Mouse (Mus musculus): ENCODE data around the gene Rnd1. TPM values are rescaled to one million over a fixed set of nuclear protein-coding genes. Genes with fewer than 3 reads are reported as not detected.

Rnd1 gene
- total and polyA plus RNA-seq, 3 experiments: 1.1 to 2.6 (median 1.3) TPM

DNA sequence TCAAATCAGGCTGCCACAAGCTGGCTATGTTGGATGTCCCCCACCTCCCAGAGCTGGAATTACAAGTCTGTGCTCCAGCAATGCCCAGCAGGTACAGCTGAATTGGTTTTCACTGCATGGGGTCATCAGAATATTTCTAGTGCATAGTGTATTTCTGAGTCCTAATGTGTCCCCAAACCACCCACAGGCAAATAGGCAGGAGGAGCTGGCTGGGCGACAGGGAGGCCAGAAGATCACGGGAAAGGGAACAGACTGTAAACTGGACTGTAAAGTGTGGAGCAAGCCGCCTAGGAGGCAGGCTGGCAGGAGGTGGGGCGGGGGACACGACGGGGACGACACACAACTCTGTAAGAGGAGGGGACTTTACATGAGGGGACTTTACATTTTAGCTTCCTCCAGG lies 55.1 kb downstream of the Rnd1 start:
- no peaks in the 10 kb centered on the region for H3K36me3 ChIP-seq (ENCODE audit: control insufficient read depth, insufficient read depth, low read length)

GRCm38 (mm10) chr15:98617176-98617537 lies 60.1 kb downstream of the Rnd1 start:
- Histone ChIP-seq H3K9ac (ENCODE audit: low read depth, low read length) (0 out of 2 replicates have a peak overlapping the region, but pooled peaks have one; percentile 29), H3K27me3 (ENCODE audit: control insufficient read depth, insufficient read depth, low read length) (no peaks in the 10 kb centered on the region), H3K4me1 (ENCODE audit: control insufficient read depth, insufficient read depth, low read length) (peaks cover 1% of the 10 kb centered on the region; the same call in 1 of the 2 replicates), H3K4me3 (no peak overlapping the region), H3K79me2 (replicated peaks; ENCODE audit: control insufficient read depth, insufficient read depth, low read length) (no peaks in the 10 kb centered on the region; the same call in 1 of the 2 replicates), H3K27ac (no peak overlapping the region), H3K36me3 (ENCODE audit: control insufficient read depth, insufficient read depth, low read length) (no peaks in the 10 kb centered on the region)
- WGBS: under 1% methylated on average over 12 of the region's 12 CpGs
- peak; percentile 74 to 90 for DNase-seq
- intact Hi-C loops (cut with DNase I): loop anchor here (1.0 to 2.0 kb wide), 2 partner anchors 37 to 106 kb away; no protein-coding TSS in a partner anchor
- TF ChIP-seq CTCF (IDR thresholded peaks at IDR 0.05) (peak; percentile 98), POLR2A (IDR thresholded peaks at IDR 0.05; ENCODE audit: insufficient read depth, low read depth, low read length) (no peak), EP300 (IDR thresholded peaks at IDR 0.05; ENCODE audit: insufficient read depth, low read depth, low read length) (peak; percentile 79; the same call in 1 of the 2 replicates)

More for the DNA sequence above, 55.1 kb downstream of the Rnd1 start:
- intact Hi-C loops (cut with DNase I): no loop called here
- Histone ChIP-seq H3K27ac (no peak overlapping the region), H3K4me1 (ENCODE audit: control insufficient read depth, insufficient read depth, low read length) (peaks cover 1% of the 10 kb centered on the region; the same call in 1 of the 2 replicates), H3K4me3 (no peak overlapping the region), H3K79me2 (replicated peaks; ENCODE audit: control insufficient read depth, insufficient read depth, low read length) (no peaks in the 10 kb centered on the region), H3K27me3 (ENCODE audit: control insufficient read depth, insufficient read depth, low read length) (no peaks in the 10 kb centered on the region), H3K9ac (ENCODE audit: low read depth, low read length) (no peak overlapping the region)
- TF ChIP-seq CTCF (IDR thresholded peaks at IDR 0.05) (no peak), POLR2A (IDR thresholded peaks at IDR 0.05; ENCODE audit: insufficient read depth, low read depth, low read length) (no peak), EP300 (IDR thresholded peaks at IDR 0.05; ENCODE audit: insufficient read depth, low read depth, low read length) (no peak)
- 19% methylated on average over 7 of the region's 7 CpGs for WGBS
- DNase-seq: no peak

DNA sequence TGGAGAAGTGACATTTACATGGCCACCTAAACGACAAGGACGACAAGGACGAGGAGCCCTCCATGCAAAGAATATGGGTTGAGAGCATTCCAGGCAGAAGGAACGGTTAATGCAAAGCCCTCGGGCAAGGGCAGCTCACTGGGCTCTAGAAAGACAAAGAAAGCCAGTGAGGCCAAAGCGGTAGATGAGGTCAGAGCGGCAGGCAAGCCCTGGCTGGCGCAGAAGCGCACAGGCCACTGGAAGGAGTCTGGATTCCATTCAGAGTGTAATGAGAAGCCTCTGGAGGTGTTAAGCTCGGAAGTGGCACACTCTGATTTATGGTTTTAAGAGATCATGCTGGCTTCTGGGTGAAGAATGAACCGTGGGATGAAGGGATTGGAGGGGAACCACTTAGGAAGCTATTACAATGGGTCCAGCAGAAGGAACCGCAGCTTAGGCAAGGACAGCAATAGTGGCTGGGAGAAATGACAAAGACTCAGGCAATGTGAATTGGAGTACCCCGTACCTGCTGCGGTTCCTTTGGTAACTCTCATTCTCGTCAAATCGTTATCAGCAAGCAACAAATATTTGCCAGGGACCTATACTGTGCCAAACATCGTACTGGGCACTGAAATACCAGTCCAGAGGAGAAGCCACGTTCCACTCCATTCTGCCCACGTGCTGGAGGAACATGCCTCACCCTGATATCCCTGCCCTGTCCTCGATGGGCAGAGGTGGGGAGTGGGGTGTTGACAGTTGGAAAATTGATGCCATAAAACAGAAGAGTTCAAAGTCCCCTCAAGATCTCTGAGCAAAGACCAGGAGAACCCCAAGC lies 60.7 kb downstream of the Rnd1 start:
- H3K4me3 ChIP-seq: no peak overlapping the region
- no peak overlapping the region for H3K9ac ChIP-seq (ENCODE audit: low read depth, low read length)

DNA sequence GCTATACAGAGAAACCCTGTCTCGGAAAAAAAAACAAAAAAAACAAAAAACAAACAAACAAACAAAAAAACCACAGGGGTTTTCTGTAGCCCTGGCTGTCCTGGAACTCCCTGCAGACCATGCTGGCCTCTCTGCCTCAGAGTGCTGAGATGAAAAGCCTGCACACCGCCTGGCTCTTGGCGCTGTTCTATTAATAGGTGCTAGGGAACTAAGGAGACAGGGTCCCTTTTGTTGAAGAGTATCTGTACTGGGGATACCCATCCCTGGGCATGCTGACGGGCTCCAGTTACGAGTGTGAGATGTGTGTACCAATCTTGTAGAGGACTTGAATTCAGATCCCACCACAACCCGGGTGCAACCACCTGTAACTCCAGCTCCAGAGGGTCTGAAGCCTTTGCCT lies 61.5 kb downstream of the Rnd1 start:
- H3K79me2 ChIP-seq (replicated peaks; ENCODE audit: control insufficient read depth, insufficient read depth, low read length): no peaks in the 10 kb centered on the region; the same call in 1 of the 2 replicates
- peaks cover 1% of the 10 kb centered on the region; the same call in 1 of the 2 replicates for H3K4me1 ChIP-seq (ENCODE audit: control insufficient read depth, insufficient read depth, low read length)
- no peak for DNase-seq
- intact Hi-C loops (cut with DNase I): loop anchor here (2.0 kb wide), 1 partner anchor 105 kb away; no protein-coding TSS in a partner anchor
- H3K9ac ChIP-seq (ENCODE audit: low read depth, low read length): no peak overlapping the region
- H3K27ac ChIP-seq: no peak overlapping the region
- TF ChIP-seq EP300 (IDR thresholded peaks at IDR 0.05; ENCODE audit: insufficient read depth, low read depth, low read length): no peak
- no peaks in the 10 kb centered on the region for H3K27me3 ChIP-seq (ENCODE audit: control insufficient read depth, insufficient read depth, low read length)
- H3K4me3 ChIP-seq: no peak overlapping the region
- no peaks in the 10 kb centered on the region for H3K36me3 ChIP-seq (ENCODE audit: control insufficient read depth, insufficient read depth, low read length)
- WGBS: 65% methylated on average over 6 of the region's 6 CpGs

More for the DNA sequence above, 60.7 kb downstream of the Rnd1 start:
- Histone ChIP-seq H3K4me1 (ENCODE audit: control insufficient read depth, insufficient read depth, low read length) (peaks cover 1% of the 10 kb centered on the region; the same call in 1 of the 2 replicates), H3K27me3 (ENCODE audit: control insufficient read depth, insufficient read depth, low read length) (no peaks in the 10 kb centered on the region), H3K36me3 (ENCODE audit: control insufficient read depth, insufficient read depth, low read length) (no peaks in the 10 kb centered on the region), H3K79me2 (replicated peaks; ENCODE audit: control insufficient read depth, insufficient read depth, low read length) (no peaks in the 10 kb centered on the region; the same call in 1 of the 2 replicates), H3K27ac (peak overlapping the region; percentile 60)
- intact Hi-C loops (cut with DNase I): loop anchor here (1.0 to 2.0 kb wide), 2 partner anchors 36 to 106 kb away; no protein-coding TSS in a partner anchor
- peak in 1 of 2 experiments; percentile 41 for DNase-seq
- 44% methylated on average over 20 of the region's 20 CpGs for WGBS
- no peak for TF ChIP-seq EP300 (IDR thresholded peaks at IDR 0.05; ENCODE audit: insufficient read depth, low read depth, low read length)
- TF ChIP-seq POLR2A (IDR thresholded peaks at IDR 0.05; ENCODE audit: insufficient read depth, low read depth, low read length): no peak
- no peak for TF ChIP-seq CTCF (IDR thresholded peaks at IDR 0.05)

- no peak overlapping the region for H3K9ac ChIP-seq (ENCODE audit: low read depth, low read length)
- no peaks in the 10 kb centered on the region for H3K27me3 ChIP-seq (ENCODE audit: control insufficient read depth, insufficient read depth, low read length)
- WGBS: 63% methylated on average over 6 of the region's 6 CpGs
- TF ChIP-seq POLR2A (IDR thresholded peaks at IDR 0.05; ENCODE audit: insufficient read depth, low read depth, low read length) (no peak), CTCF (IDR thresholded peaks at IDR 0.05) (no peak), EP300 (IDR thresholded peaks at IDR 0.05; ENCODE audit: insufficient read depth, low read depth, low read length) (no peak)
- peaks cover 1% of the 10 kb centered on the region; the same call in 1 of the 2 replicates for H3K4me1 ChIP-seq (ENCODE audit: control insufficient read depth, insufficient read depth, low read length)
- intact Hi-C loops (cut with DNase I): no loop called here
- H3K4me3 ChIP-seq: no peak overlapping the region
- no peaks in the 10 kb centered on the region; the same call in 1 of the 2 replicates for H3K79me2 ChIP-seq (replicated peaks; ENCODE audit: control insufficient read depth, insufficient read depth, low read length)
- H3K36me3 ChIP-seq (ENCODE audit: control insufficient read depth, insufficient read depth, low read length): no peaks in the 10 kb centered on the region
- no peak overlapping the region; the same call in 1 of the 2 replicates for H3K27ac ChIP-seq
- no peak for DNase-seq
Observed at GRCm38 (mm10) chr15:98614971-98615370, 62.3 kb downstream of the Rnd1 start.

DNA sequence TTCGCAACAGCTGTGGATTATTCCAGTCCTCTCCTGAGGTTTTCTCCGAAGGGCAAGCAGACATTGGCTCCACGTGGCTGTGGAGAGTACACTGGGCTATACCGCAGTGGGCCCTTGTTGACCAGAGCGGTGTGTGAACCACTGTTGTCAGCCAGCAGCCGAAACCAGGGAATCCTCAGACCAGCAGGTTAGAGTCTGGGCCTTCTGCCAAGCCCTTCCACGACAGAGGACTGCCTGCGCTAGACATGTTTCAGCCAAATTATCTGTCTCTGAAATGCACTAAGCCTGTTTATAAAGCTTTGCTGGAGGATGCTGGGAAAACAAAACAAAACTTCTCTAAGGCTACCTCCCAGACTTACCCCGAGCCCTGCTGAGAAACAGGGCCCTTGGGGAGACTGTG lies 62.7 kb downstream of the Rnd1 start:
- Histone ChIP-seq H3K36me3 (ENCODE audit: control insufficient read depth, insufficient read depth, low read length) (no peaks in the 10 kb centered on the region), H3K9ac (ENCODE audit: low read depth, low read length) (no peak overlapping the region), H3K4me1 (ENCODE audit: control insufficient read depth, insufficient read depth, low read length) (peaks cover 1% of the 10 kb centered on the region; the same call in 1 of the 2 replicates), H3K79me2 (replicated peaks; ENCODE audit: control insufficient read depth, insufficient read depth, low read length) (no peaks in the 10 kb centered on the region; the same call in 1 of the 2 replicates), H3K27me3 (ENCODE audit: control insufficient read depth, insufficient read depth, low read length) (no peaks in the 10 kb centered on the region), H3K27ac (no peak overlapping the region; the same call in 1 of the 2 replicates), H3K4me3 (no peak overlapping the region)
- intact Hi-C loops (cut with DNase I): no loop called here
- TF ChIP-seq POLR2A (IDR thresholded peaks at IDR 0.05; ENCODE audit: insufficient read depth, low read depth, low read length): no peak
- no peak for TF ChIP-seq EP300 (IDR thresholded peaks at IDR 0.05; ENCODE audit: insufficient read depth, low read depth, low read length)
- TF ChIP-seq CTCF (IDR thresholded peaks at IDR 0.05): no peak
- WGBS: 42% methylated on average over 9 of the region's 9 CpGs
- DNase-seq: peak in 1 of 2 experiments; percentile 22

Other genes starting within 250 kb of the Rnd1 start
- not detected for gene Olfr282, start 246.2 kb downstream of the Rnd1 start, total RNA-seq (2021)
- not detected in 2 replicates for gene Olfr282, start 246.2 kb downstream of the Rnd1 start, polyA plus RNA-seq (2012; rRNA removed)
- not detected for gene Olfr281, start 224.9 kb downstream of the Rnd1 start, total RNA-seq (2021)
- not detected in 2 replicates for gene Olfr281, start 224.9 kb downstream of the Rnd1 start, polyA plus RNA-seq (2012; rRNA removed)
- not detected for gene OR5BS1P, start 207.6 kb downstream of the Rnd1 start, total RNA-seq (2021)
- not detected in 2 replicates for gene OR5BS1P, start 207.6 kb downstream of the Rnd1 start, polyA plus RNA-seq (2012; rRNA removed)
- gene Lalba, start 194.7 kb downstream of the Rnd1 start, total RNA-seq (2021): not detected
- gene Lalba, start 194.7 kb downstream of the Rnd1 start, polyA plus RNA-seq (2012; rRNA removed): 0.45 TPM in 1 of 2 replicates, not detected in the other
- gene Olfr279, start 185.1 kb downstream of the Rnd1 start, total RNA-seq (2021): not detected
- not detected in 2 replicates for gene Olfr279, start 185.1 kb downstream of the Rnd1 start, polyA plus RNA-seq (2012; rRNA removed)
- gene Kansl2, start 143.2 kb downstream of the Rnd1 start, total RNA-seq (2021): 10 to 100 TPM; 74.5 to 86.0 TPM
- gene Kansl2, start 143.2 kb downstream of the Rnd1 start, polyA plus RNA-seq (2012; rRNA removed): 37.0 and 50.2 TPM in 2 replicates
- 10 to 100 TPM; 26.8 to 27.6 TPM for gene Ccnt1, start 106.5 kb downstream of the Rnd1 start, total RNA-seq (2021)
- gene Ccnt1, start 106.5 kb downstream of the Rnd1 start, polyA plus RNA-seq (2012; rRNA removed): 9.3 and 15.4 TPM in 2 replicates
- gene 4930415O20Rik, start 106.5 kb downstream of the Rnd1 start, total RNA-seq (2021): 1 to 10 TPM; 1.6 to 2.1 TPM
- gene 4930415O20Rik, start 106.5 kb downstream of the Rnd1 start, polyA plus RNA-seq (2012; rRNA removed): not detected in 2 replicates
- gene Adcy6, start 67.4 kb downstream of the Rnd1 start, total RNA-seq (2021): 100 to 1,000 TPM; 153 to 220 TPM
- 136 and 211 TPM in 2 replicates for gene Adcy6, start 67.4 kb downstream of the Rnd1 start, polyA plus RNA-seq (2012; rRNA removed)
- gene Cacnb3, start 46.6 kb downstream of the Rnd1 start, total RNA-seq (2021): 1 to 10 TPM; 2.6 to 2.7 TPM
- gene Cacnb3, start 46.6 kb downstream of the Rnd1 start, polyA plus RNA-seq (2012; rRNA removed): 6.5 and 7.7 TPM in 2 replicates
- gene Ddx23, start 14.6 kb downstream of the Rnd1 start, total RNA-seq (2021): 10 to 100 TPM; 47.9 to 55.4 TPM
- 18.9 and 30.7 TPM in 2 replicates for gene Ddx23, start 14.6 kb downstream of the Rnd1 start, polyA plus RNA-seq (2012; rRNA removed)
- under 1 TPM; 0.11 to 0.16 TPM for gene Ccdc65, start 30.7 kb upstream of the Rnd1 start, total RNA-seq (2021)
- 0.15 and 0.37 TPM in 2 replicates for gene Ccdc65, start 30.7 kb upstream of the Rnd1 start, polyA plus RNA-seq (2012; rRNA removed)
- 1 to 10 TPM; 5.1 to 5.8 TPM for gene Fkbp11, start 50.7 kb upstream of the Rnd1 start, total RNA-seq (2021)
- gene Fkbp11, start 50.7 kb upstream of the Rnd1 start, polyA plus RNA-seq (2012; rRNA removed): 3.2 and 4.8 TPM in 2 replicates
- 10 to 100 TPM; 18.9 to 20.0 TPM for gene Arf3, start 85.8 kb upstream of the Rnd1 start, total RNA-seq (2021)
- 30.6 and 41.0 TPM in 2 replicates for gene Arf3, start 85.8 kb upstream of the Rnd1 start, polyA plus RNA-seq (2012; rRNA removed)
- gene Wnt10b, start 100.7 kb upstream of the Rnd1 start, total RNA-seq (2021): under 1 TPM; 0.20 to 0.29 TPM
- gene Wnt10b, start 100.7 kb upstream of the Rnd1 start, polyA plus RNA-seq (2012; rRNA removed): 0.23 and 0.70 TPM in 2 replicates
- not detected for gene Wnt1, start 112.4 kb upstream of the Rnd1 start, total RNA-seq (2021)
- not detected in 2 replicates for gene Wnt1, start 112.4 kb upstream of the Rnd1 start, polyA plus RNA-seq (2012; rRNA removed)
- gene Ddn, start 132.0 kb upstream of the Rnd1 start, total RNA-seq (2021): under 1 TPM; 0.45 to 0.50 TPM
- gene Ddn, start 132.0 kb upstream of the Rnd1 start, polyA plus RNA-seq (2012; rRNA removed): 0.12 and 0.23 TPM in 2 replicates
- 100 to 1,000 TPM; 104 to 114 TPM for gene Prkag1, start 154.1 kb upstream of the Rnd1 start, total RNA-seq (2021)
- gene Prkag1, start 154.1 kb upstream of the Rnd1 start, polyA plus RNA-seq (2012; rRNA removed): 95.7 and 200 TPM in 2 replicates
- 10 to 100 TPM; 51.3 to 56.5 TPM for gene Kmt2d, start 193.7 kb upstream of the Rnd1 start, total RNA-seq (2021)
- gene Kmt2d, start 193.7 kb upstream of the Rnd1 start, polyA plus RNA-seq (2012; rRNA removed): 17.1 and 17.7 TPM in 2 replicates
- 1 to 10 TPM; 1.6 to 2.3 TPM for gene Rhebl1, start 217.1 kb upstream of the Rnd1 start, total RNA-seq (2021)
- gene Rhebl1, start 217.1 kb upstream of the Rnd1 start, polyA plus RNA-seq (2012; rRNA removed): 3.7 and 4.4 TPM in 2 replicates
- gene Dhh, start 221.1 kb upstream of the Rnd1 start, total RNA-seq (2021): 1 to 10 TPM in 1 of 2 experiments, under 1 TPM in 1; 0.73 to 1.5 TPM
- 0.94 and 1.8 TPM in 2 replicates for gene Dhh, start 221.1 kb upstream of the Rnd1 start, polyA plus RNA-seq (2012; rRNA removed)
- 10 to 100 TPM in 1 of 2 experiments, 1 to 10 TPM in 1; 7.1 to 11.1 TPM for gene Lmbr1l, start 240.8 kb upstream of the Rnd1 start, total RNA-seq (2021)
- gene Lmbr1l, start 240.8 kb upstream of the Rnd1 start, polyA plus RNA-seq (2012; rRNA removed): 23.2 and 25.0 TPM in 2 replicates

All from heart, adult 2 months (tissue).